Mouse (Mus musculus) thymus, adult 2 months (tissue): ENCODE measurements around the gene Sipa1l1.

Source experiments
- CTCF ChIP-seq: fragments of 200-500 bp; IDR thresholded peaks from 2 replicates; pipeline ENCODE4 v1.5.1; 2012; ENCODE audit warnings: mild to moderate bottlenecking, control low read depth, low read length, moderate library complexity, borderline replicate concordance; ENCODE audit not compliant: control insufficient read depth, poor library complexity, insufficient read depth; ENCODE audit errors: extremely low read depth
- POLR2A ChIP-seq: fragments of 200-500 bp; IDR thresholded peaks from 2 replicates; pipeline ENCODE4 v1.6.1; 2012; ENCODE audit warnings: mild to moderate bottlenecking, low read length, control low read depth, moderate library complexity; ENCODE audit not compliant: control insufficient read depth, poor library complexity, insufficient read depth; ENCODE audit errors: extremely low read depth

DNA sequence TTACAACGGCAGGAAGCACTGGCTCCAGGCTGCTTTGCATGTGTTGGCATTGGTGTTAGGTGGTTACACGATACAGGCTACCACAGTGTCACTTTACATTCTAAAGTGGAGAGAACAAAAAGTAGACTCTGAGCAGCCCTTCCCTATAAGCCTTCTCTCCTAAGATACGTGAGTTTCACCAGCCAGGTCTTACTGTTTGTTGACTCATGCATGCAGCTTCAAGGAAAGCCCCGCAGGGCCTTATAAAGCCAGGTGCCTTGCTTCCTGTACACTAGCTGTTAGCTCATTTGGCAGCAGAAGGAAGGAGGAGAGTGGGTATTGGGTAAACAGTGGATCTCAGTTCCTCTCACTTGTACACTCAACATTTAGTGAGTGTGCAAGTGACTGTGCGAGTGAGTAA lies 115.5 kb downstream of the Sipa1l1 start:
- TF ChIP-seq POLR2A, result no peak
- no peak for TF ChIP-seq CTCF
